Mouse (Mus musculus): ENCODE measurements around the gene Gm3259. TPM values are rescaled to one million over a fixed set of nuclear protein-coding genes. Genes with fewer than 3 reads are reported as not detected.

Gm3259 gene
- 5.5 TPM for polyA plus RNA-seq (2014; fragmentation: Illumina TruSeq; extraction: RNeasy Lipid Tissue Mini Kit (QIAGEN cat#74804))

GRCm38 (mm10) chr5:95305611-95306010 lies at the start of gene Gm3259:
Gene Gm3259, plus strand, starts transcription at chr5:95305911.

GRCm38 (mm10) chr5:95272668-95273067 lies 33.0 kb upstream of the Gm3259 start, which contains the start of gene Gm10424:
Gene Gm10424, minus strand, starts transcription at chr5:95272768.

Other genes with a start within 250 kb of the Gm3259 start
- gene Gm7942, start 199.0 kb upstream of the Gm3259 start, polyA plus RNA-seq (2014; fragmentation: Illumina TruSeq; extraction: RNeasy Lipid Tissue Mini Kit (QIAGEN cat#74804)): not detected
- gene Gm16513, start 123.3 kb upstream of the Gm3259 start, polyA plus RNA-seq (2014; fragmentation: Illumina TruSeq; extraction: RNeasy Lipid Tissue Mini Kit (QIAGEN cat#74804)): 0.29 TPM
- not detected for gene Gm10424, start 33.1 kb upstream of the Gm3259 start, polyA plus RNA-seq (2014; fragmentation: Illumina TruSeq; extraction: RNeasy Lipid Tissue Mini Kit (QIAGEN cat#74804))
- gene D5Ertd577e, start 150.9 kb downstream of the Gm3259 start, polyA plus RNA-seq (2014; fragmentation: Illumina TruSeq; extraction: RNeasy Lipid Tissue Mini Kit (QIAGEN cat#74804)): 15.4 TPM
- gene Gm3286, start 204.8 kb downstream of the Gm3259 start, polyA plus RNA-seq (2014; fragmentation: Illumina TruSeq; extraction: RNeasy Lipid Tissue Mini Kit (QIAGEN cat#74804)): 0.37 TPM